Mouse (Mus musculus) left cerebral cortex, postnatal 10 days (tissue): ENCODE measurements at regions not wholly inside any gene's neighbourhood (a gene's known extent, or its start where the extent isn't known, plus 50 kb on each side); places are given as distances from the start of the nearest gene placed in this dataset.

Experiments used
- DNase-seq, 2 experiments: peaks; one replicate each; pipeline ENCODE4 v3.0.0; 2021 to 2022; ENCODE audit warnings: low spot score in 2 of 2, mixed read lengths in 1 of 2; ENCODE audit errors: extremely low spot score in 1 of 2
- intact Hi-C: fragments of 180-260 bp; cut with DNase I; formaldehyde crosslinking; loops from one replicate; pipeline ENCODE4 v1.15.1; 2025

DNA sequence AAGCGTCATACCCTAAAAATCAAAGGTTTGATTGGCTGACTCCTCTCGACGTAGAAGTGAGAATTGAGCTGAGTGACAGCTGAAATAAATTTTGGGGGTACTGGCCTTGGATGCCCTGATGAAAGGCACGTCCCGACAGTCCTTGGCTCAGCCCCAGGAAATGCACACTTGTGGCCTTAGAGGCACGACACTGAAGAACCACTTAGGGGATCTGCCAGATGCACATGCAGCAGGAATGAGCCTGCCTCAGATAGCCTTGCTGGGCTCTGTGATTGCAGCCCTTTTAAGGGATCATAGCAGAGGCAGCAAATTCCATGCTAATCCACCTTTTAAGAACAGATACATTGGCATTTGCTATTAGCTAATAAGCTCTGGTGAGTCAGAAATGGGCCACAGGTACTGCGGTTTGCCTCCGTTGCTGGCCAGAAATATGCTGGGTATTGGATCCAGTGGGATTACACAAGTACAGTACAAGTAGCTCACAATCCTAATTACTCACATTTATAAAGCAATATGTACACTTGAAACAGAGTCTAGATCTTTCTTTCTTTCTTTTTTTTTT, 1463.3 kb downstream of the Slc22a22 start:
- intact Hi-C loops = no loop called here
- DNase-seq = no peak

DNA sequence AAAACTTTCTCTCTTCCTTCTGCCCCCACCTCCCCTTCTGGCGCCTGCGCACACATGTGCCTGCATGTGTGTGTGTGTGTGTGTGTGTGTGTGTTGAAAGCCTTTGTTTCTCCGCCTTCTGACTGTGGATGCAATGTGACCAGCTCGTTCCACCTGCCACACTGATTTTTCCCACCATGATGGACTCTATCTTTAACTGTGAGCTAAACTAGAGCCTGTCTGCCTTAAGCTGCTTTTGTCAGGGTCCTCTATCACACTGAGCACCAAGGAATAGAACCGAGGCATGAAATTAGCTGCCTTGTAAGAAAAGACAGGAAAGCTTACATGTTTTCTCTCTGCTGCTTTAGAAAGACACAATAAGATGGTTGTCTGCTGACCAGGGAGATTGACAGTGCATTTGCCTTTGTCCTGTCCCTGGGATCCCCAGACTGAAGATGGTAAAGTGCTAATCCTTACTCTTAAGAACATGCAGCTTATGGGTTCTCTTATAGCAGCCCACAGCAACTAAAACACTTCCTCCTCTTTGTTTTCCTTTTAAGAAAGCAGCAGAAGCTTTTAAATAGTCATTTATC, 1468.7 kb downstream of the Slc22a22 start:
- intact Hi-C loops = no loop called here
- no peak for DNase-seq

DNA sequence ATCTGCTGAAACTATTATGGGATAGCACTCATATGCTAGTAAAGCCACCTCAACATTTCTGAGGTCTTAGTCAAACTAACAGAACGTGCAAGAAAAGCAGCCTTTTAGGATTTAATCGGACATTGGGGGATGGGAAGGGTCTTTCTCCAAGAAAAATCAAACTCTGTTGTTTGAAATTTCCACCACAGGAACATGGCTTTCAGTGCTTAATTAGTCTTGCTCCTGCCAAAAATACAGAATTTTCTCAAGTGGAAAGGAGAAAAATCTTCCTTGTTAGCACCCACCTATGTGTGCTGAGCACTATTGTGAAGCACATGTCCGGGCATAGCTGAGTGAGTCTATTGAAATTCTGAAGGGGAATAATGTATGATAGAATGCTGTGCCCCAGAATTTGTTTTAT, 1470.0 kb downstream of the Slc22a22 start:
- no peak for DNase-seq
- intact Hi-C loops = no loop called here

DNA sequence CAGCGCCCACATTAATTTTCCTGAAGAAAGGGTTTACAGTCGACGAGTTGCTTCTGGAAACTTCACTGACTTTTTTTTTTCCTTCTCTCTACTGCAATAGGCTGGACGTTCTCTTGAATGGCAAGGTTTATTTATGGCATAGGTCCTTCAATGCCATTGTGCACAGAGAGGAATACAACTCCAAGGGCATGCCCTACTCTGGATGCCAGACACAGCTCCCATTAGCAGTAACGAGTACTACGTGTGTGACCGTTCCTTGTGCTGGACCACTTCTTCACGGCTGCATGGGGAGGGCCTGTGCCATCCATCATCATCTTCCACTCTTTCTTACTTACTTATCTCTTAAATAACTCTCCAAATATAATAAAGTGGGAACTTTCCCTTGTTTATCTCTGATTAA, 1472.1 kb downstream of the Slc22a22 start:
- no peak for DNase-seq
- intact Hi-C loops = no loop called here

DNA sequence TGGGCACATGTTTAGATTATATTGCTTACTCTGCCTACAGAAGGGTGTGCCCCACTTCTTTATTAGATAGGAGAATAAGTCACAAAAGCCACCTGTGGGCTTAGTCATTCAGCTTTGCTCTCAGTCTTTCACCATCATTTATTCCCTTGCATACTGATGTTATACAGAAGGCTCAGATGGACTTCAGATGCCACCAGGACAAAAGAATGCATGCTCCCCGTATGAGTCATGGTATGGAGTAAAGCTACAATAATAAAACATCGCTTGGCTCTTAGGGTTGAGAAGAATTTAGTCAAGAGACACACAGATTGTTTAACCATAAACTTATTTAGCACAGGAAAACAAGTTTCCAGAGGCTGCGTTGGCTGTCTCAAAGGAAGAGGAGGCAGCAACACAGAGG, 1473.5 kb downstream of the Slc22a22 start:
- DNase-seq = no peak
- intact Hi-C loops = no loop called here

DNA sequence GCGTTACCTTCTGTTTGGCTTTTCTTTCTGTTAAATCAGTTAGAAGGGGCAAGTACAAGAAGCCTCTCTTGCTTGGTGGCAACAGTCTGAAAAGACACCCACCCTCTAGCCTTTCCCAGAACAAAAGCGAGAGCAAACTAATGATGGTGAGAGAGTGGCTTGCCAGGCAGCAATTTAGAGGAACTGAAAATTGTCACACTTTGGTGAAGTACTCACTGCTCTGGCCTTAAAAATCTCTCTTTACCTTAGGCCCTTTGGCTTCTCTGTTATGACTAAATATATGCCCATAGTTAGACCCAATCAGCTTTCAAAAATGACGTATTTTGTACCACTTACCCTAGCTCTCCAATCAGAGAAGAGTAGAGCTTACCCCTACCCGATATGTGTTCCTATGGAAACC, 1477.8 kb downstream of the Slc22a22 start:
- intact Hi-C loops = no loop called here

DNA sequence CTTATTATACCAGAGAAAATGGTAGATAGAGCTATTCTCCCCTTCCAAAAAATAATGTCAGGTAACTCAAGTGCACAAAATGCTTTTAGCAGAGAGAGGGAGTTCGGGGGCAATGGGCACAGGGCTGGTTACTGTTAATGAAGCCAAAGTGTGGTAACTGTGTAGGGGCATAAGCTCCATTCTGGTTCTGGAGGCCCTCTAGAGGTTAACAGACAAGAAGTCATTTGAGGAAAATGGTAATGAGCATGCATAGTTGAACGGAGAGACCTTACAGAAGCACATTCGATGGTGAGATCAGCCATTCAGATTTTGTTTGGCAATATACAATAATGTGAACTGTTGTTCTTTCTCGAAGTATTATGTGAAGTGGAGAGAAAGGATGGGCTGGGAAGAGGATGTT, 1479.4 kb downstream of the Slc22a22 start:
- intact Hi-C loops = no loop called here
- no peak for DNase-seq

More for the DNA sequence above, 1477.8 kb downstream of the Slc22a22 start:
- DNase-seq = no peak

DNA sequence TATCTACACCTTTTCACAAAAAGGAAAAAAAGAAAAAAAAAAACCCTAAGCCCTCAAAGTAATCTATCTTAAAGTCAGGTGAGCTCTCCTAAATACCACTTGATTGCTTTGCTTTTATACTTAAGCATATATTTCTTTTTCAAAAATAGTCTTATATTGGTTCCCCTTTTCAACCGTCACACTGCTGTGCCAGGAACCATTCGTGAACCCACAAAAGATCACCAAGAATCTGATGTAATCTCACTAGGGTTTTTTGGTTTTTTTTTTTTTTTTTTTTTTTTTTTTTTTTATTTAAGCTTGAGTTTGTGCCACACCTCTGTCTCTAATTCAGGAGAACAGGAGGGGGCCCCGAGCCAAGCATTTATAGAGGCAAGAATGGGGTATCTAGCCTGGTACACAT, 1482.7 kb downstream of the Slc22a22 start:
- intact Hi-C loops = no loop called here
- DNase-seq = no peak

DNA sequence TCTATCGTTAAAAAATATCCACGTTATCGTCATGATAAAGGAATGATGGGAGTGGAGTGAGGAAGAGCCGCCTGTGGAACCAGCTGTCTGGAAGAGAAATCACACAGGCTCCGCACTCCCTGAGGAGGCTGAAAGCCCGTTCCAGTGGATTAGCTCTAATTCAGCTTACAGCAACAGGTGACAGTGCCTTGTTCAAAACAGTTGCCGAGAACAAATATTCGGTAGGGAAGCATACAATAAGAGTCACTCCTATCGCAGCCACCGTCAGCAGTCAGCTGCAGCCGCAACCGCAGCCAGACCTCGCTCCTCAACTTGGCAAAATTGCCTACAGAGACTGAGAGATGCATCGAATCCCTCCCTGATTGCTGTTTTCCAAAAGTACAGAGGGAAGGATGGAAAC, 1501.6 kb downstream of the Slc22a22 start:
- no peak for DNase-seq
- intact Hi-C loops = no loop called here

DNA sequence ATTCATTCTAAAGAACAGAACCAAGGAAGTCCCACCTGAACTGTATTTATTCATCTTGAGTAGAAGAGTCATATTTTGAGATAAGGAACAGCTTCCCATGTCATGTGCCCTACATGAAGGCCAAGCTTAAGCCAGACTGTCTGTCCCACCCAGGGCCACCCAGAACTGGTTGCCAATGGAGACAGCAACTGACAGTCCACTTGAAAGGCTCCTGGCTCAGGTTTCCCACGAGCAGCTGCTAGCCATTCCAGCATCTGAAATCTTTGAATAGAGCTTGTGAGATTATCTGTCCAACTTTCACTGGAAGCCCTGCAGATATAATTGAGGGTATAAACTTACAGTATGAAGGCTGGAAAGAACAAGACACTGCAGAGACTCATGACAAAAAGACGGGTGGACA, 1510.6 kb downstream of the Slc22a22 start:
- DNase-seq = no peak
- intact Hi-C loops = no loop called here

DNA sequence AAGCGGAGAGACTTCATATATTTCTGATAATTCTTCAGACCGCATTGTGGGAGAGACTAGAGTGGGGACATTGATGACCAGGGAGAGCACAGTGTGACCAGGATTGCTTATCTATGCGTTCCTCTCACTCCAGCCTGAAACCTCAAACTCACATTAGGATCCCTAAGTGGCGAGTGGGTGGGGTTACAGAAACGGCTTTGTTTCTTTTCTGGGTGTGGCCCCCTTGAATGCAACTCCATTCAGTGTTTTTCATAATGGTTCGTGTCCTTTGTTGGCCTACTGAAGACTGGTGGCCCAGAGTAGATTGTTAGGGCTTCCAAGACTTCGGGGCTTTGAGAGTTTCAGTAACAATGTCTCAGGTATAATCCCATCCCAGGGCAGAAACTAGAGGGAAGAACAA, 1512.1 kb downstream of the Slc22a22 start:
- DNase-seq = no peak
- intact Hi-C loops = no loop called here

DNA sequence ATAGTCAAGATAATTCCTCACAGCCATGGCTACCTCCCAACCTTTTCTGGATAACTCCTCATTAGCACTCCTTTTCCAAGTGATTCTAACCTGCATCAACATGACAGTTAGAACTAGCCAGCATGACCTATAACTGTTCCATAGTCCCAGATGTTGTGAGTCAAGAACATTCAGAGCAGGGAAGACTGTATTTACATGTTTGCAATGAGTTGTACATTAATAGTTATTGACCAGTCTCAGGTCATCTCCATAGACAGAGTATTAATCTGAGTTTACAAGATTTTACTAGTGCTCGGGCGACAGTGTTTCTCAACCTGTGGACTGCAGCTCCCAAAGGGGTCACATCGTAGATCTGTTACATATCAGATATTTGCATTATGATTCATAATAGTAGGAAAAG, 1515.3 kb downstream of the Slc22a22 start:
- intact Hi-C loops = no loop called here

More for the DNA sequence above, 1515.3 kb downstream of the Slc22a22 start:
- no peak for DNase-seq
